Mouse (Mus musculus): ENCODE measurements around the gene Tmprss11a. TPM values are rescaled to one million over a fixed set of nuclear protein-coding genes. Genes with fewer than 3 reads are reported as not detected.

Gene Tmprss11a
- polyA plus RNA-seq (2012) = not detected in 2 replicates

- TF ChIP-seq GATA1 (IDR thresholded peaks at IDR 0.05; ENCODE audit: low read length) = no peak
These were observed at the start of gene Tmprss11a for GRCm38 (mm10) chr5:86468890-86469289. Tmprss11a (minus strand) TSS chr5:86468990.

DNA sequence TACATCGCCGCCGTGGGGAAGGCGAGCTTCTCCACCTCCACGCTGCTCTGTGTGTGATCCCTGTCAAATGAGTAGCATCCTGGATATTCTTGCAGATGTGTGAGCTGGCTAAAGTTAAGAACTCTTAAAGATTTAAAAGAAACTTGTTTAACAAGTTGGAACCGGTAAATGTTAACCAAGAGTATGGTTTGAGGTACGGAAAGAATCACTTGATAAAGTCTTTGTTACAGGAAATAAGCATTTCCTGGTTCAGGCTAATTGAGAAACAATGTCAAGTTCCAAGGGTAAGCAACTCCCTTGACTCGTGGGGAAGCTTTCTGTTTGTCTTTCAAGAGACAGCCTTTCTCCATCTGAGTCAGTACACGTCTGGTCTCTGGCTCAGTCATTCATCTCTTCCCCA lies 49.7 kb upstream of the Tmprss11a start, which contains the start of gene Tmprss11g:
Gene Tmprss11g, minus strand, starts transcription at position 101 of the 400 bp plus-strand sequence.
- TF ChIP-seq GATA1 (IDR thresholded peaks at IDR 0.05; ENCODE audit: low read length) = no peak

DNA sequence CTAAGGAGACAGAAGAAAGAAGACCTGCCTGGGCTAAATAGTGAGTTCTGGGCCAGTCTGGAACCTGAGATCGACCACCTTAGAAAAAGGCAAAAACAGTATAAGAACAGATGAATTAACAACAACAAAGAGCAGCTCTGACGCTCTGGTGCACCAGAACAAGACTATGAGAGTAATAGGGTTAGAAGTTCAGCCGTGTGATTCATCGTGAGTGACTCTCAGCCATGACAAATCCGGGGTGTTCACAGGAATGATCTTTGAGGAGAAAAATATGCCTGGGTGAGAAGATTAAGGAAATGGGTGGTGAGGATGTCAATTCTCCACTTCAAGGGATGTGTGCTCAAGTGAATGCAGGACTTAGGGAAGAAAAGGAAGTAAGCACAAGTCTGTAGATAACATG lies 42.7 kb upstream of the Tmprss11a start:
- no peak for TF ChIP-seq GATA1 (IDR thresholded peaks at IDR 0.05; ENCODE audit: low read length)

DNA sequence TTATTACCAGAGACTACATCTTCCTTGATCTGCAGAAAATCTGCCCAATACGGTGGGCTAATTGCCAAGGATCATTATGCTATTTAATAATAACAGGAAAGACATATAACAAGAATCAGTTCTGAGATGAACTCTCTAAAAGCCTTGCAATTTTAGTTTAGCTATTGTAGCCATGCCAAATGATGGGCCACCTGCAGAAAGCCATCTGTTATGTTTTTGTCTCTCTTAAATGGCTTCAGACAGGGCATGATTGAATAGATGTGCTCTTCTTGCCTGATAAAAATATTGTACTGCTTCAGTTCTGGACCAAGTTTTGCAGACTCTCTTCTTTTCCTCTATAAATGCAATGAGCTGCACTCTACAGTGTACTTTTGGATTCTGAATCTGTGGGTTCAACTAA lies 24.7 kb upstream of the Tmprss11a start:
- TF ChIP-seq GATA1 (IDR thresholded peaks at IDR 0.05; ENCODE audit: low read length) = no peak

DNA sequence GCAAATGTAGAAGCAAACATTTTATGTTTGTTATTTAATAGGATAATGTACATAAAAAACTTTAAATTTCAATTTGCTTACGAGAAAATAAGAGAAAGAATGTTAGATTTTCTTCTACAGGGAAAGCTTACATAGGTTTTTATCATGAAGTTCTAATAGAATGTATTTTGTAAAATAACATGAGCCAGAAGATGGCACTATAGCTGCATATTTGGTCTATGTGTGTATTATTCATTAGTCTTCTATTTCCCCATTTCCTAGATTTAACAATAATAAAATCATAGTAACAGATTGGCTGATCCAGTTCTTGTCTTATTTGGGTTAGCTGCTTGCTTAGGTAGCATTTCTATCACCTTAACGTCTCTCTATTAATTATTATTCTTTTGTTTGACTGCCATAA lies 13.8 kb upstream of the Tmprss11a start:
- no peak for TF ChIP-seq GATA1 (IDR thresholded peaks at IDR 0.05; ENCODE audit: low read length)

DNA sequence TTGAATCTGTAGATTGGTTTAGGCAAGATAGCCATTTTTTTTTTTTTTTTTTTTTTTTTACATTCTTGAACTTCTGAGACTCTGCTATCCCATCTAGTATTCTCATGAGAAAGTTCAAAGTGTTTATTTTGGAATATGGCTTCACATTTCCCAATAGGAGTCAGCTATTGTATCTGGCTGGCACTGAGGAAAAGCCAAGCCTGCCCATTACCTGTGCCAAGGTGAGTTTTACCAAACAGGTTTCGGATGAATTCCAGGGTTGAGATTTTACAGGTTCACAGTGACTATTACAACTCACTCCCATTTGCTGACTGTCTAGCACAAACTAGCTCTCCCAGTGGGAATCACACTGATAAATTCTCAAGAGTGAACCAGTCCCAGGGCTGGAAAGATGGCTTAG lies 13.2 kb upstream of the Tmprss11a start:
- TF ChIP-seq GATA1 (IDR thresholded peaks at IDR 0.05; ENCODE audit: low read length) = no peak

DNA sequence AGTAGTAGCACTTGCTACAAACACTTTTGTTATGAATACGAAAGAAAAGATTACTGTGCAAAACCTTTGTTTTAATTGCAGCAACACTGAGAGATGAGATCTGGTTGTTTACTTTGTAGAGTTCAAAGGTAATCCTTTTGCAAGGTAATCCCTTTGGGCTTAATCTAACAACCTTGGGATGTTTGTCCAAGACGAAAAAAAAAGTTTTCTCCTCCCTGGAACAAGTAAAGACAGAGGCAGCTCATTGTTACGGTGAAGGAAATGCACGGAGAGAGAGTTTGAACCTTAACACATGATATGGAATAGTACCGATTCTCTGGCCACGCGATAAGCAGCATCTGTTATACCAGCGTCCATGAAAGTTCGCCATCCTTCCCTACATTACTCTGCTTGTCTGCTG lies 5.1 kb upstream of the Tmprss11a start:
- no peak for TF ChIP-seq GATA1 (IDR thresholded peaks at IDR 0.05; ENCODE audit: low read length)

GRCm38 (mm10) chr5:86439306-86439705 lies 29.5 kb downstream of the Tmprss11a start:
- TF ChIP-seq GATA1 (IDR thresholded peaks at IDR 0.05; ENCODE audit: low read length) = no peak

- TF ChIP-seq GATA1 (IDR thresholded peaks at IDR 0.05; ENCODE audit: low read length) = no peak
These were observed 30.2 kb downstream of the Tmprss11a start for GRCm38 (mm10) chr5:86438548-86438947.

GRCm38 (mm10) chr5:86432697-86433096 lies 36.1 kb downstream of the Tmprss11a start:
- no peak for TF ChIP-seq GATA1 (IDR thresholded peaks at IDR 0.05; ENCODE audit: low read length)

DNA sequence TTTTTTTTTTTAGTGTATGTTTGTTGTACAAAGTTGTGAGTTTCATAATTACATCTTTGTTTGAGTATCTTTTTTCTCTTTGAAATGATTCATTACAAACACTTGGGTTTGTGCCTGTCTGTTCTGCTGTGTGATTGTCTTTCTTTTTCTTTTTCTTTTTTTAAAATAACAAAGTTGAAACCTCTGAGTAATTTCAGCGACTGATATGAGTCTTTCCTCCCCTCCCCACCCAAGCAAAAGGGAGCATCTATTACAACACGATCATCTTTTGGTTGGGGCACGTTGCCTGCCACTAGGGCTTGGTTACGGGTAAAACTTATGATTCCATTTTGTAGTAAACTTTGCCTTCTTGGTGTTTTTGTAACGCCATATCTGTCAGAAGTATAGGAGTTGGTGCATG lies 37.7 kb downstream of the Tmprss11a start:
- no peak for TF ChIP-seq GATA1 (IDR thresholded peaks at IDR 0.05; ENCODE audit: low read length)

DNA sequence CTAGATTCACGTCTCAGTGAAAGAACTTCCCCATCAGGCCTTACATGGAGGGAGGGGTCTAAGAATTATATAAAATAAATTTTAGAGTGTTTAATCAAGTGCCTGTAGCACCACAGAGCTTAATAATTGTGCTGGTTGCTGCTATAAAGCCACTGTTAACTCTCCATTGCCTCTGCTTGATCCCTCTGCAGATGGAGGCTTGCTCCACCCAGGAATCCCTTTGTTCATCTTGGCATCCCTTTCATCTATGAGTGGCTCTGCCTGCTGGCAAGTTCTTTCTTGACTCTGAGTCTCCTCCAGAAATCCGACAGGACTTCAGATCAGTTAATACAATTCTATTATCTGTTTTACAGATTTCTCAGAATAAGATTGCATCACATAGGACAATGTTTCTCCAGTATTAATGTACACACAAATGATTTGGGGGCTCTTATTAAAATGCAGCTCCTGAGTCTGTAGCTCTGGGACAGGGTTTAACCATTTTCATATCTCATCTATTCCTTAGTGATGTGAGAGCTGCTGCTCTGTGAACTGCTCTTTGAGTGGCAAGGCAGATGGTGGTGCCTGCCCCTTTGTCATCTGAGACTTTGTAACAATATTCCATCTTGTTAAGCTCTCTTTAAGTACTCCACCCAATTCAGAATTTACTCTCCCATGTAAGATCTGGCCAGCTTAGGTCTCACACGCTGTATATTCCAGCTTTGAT lies 47.3 kb downstream of the Tmprss11a start:
- no peak for TF ChIP-seq GATA1 (IDR thresholded peaks at IDR 0.05; ENCODE audit: low read length)

DNA sequence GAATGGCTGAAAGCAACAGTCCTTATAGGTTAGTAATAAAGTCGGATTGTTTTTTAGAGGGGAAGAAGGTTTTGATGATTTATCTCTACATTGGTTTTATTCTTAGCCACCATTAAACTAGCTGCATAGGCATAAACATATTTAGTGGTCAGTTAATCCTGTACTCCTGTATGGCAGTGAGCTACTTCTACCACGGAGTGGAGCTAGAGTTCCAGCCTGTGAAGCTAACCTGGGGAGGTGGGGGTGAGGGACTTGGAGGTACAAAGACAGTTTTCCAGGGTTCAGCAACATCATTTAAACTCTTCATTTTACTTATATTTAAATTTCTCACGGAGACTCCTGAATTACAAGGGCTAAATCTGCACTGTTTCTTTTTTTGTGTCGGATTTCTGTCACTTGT lies 49.3 kb downstream of the Tmprss11a start:
- TF ChIP-seq GATA1 (IDR thresholded peaks at IDR 0.05; ENCODE audit: low read length) = no peak

DNA sequence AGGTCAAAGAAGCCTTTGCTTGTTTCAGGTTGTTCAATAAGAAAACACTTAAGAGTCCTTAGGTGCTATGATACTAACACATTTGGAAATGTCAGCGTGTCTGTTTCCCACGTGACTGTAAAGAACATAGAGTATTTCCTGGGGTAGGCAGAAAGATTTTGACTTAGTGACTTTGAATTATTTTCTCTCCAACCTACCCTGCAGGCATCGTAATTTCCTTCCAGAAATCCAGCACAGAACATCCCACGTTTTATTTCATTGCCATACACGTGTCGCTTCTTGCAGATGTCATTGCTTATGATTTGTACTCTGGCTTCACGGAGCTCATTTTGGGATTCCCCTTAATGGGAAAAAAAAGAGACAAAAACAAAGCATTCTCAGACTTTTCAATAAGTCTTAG lies 54.5 kb downstream of the Tmprss11a start:
- no peak for TF ChIP-seq GATA1 (IDR thresholded peaks at IDR 0.05; ENCODE audit: low read length)

DNA sequence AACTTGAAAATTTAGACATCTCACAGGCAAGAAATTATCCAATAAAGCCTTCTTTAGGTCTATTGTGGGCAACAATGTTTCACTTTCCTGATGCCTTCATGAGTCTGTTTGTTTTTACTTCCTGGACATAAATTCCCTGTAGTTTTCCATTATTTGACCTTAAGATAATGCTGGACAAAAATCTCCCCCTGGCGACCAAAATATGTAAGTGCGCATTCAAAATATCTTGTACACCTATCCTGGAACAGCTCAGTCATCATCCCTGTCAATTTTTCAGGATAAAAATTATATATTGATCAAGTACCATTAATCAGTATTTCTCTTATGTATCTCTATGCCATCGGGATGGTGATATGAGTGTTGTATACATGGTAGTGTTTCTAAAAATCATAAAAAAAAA lies 58.0 kb downstream of the Tmprss11a start:
- TF ChIP-seq GATA1 (IDR thresholded peaks at IDR 0.05; ENCODE audit: low read length) = no peak

DNA sequence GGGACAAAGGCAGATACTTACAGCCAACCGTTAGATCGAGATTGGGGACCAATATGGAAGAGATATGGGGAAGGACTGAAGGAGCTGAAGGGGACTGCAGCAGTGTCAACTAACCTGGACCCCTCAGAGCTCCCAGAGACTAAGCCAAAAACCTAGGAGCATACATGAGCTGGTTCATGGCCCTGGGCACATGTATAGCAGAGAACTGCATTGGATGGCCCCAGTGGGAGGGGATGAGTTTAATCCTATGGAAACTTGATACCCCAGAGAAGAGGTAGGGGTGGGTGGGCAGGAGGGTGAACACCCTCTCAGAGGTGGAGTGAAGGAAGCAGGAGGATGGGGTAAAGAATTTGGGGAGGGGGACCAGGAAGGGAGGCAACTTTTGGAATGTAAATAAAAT lies 60.8 kb downstream of the Tmprss11a start:
- no peak for TF ChIP-seq GATA1 (IDR thresholded peaks at IDR 0.05; ENCODE audit: low read length)

GRCm38 (mm10) chr5:86407191-86407590 lies 61.6 kb downstream of the Tmprss11a start:
- no peak for TF ChIP-seq GATA1 (IDR thresholded peaks at IDR 0.05; ENCODE audit: low read length)

GRCm38 (mm10) chr5:86373320-86373719 lies 95.5 kb downstream of the Tmprss11a start, which contains the start of gene Tmprss11d:
Tmprss11d (minus strand) TSS chr5:86373420.
- TF ChIP-seq GATA1 (IDR thresholded peaks at IDR 0.05; ENCODE audit: low read length) = no peak

Other genes with a start within 250 kb of the Tmprss11a start
- not detected in 2 replicates for gene Tmprss11c, start 179.7 kb downstream of the Tmprss11a start, polyA plus RNA-seq (2012)
- gene Tmprss11d, start 95.6 kb downstream of the Tmprss11a start, polyA plus RNA-seq (2012) = not detected in 2 replicates
- not detected in 2 replicates for gene Tmprss11g, start 49.6 kb upstream of the Tmprss11a start, polyA plus RNA-seq (2012)
- gene Tmprss11f, start 163.4 kb upstream of the Tmprss11a start, polyA plus RNA-seq (2012) = not detected in 2 replicates
- not detected in 2 replicates for gene Tmprss11b, start 207.4 kb upstream of the Tmprss11a start, polyA plus RNA-seq (2012)